ENCODE assay signal across 14 mouse cellular contexts in the genomic region with DNA sequence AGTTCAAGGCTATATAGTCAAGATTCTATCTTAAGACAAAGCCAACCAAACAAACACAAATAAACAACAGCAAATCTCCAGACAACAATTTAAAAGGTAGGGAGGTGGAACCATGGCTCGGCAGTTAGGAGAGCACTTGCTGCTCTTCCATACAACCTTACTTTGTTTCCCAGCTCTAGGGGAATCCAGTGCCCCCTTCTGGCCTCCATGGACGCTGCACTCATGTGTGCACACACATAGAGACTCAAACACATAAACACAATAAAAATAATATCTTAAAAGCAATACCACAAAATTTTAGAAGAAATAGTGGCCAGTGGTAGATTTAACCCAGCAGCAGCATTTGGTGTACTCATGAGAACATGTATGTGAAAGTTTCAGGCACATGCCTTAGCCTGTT. TPM values are rescaled to one million over a fixed set of nuclear protein-coding genes. Genes with fewer than 3 reads are reported as not detected.
DNase-seq lines count a peak whose midpoint lies in the region; ATAC-seq and TF ChIP-seq lines count a peak whose summit lies in the region.
"Had no signal": no experiment of that assay in that cellular context is flagged by ENCODE, and none has a peak within 500 bp of the region (broad histone marks: within the 10 kb centered on the region; RNA-seq: fewer than 3 reads in every experiment).

No protein-coding gene starts in this region.

- no peak overlapping the region for H3K27ac ChIP-seq in embryonic facial prominence, embryonic 11.5 days (replicated peaks; ENCODE audit: low read depth, low read length)
- no peak overlapping the region for H3K27ac ChIP-seq in embryonic facial prominence, embryonic 10.5 days (replicated peaks)
- H3K27ac ChIP-seq: macrophage had no signal

- H3K4me3 ChIP-seq in embryonic facial prominence, embryonic 11.5 days (ENCODE audit: low read depth, low read length): no peak overlapping the region
- no peak overlapping the region for H3K4me3 ChIP-seq in embryonic facial prominence, embryonic 10.5 days

- peak; percentile 0 for DNase-seq in embryonic facial prominence, embryonic 11.5 days (ENCODE audit: low spot score)
- no peak for DNase-seq in embryonic facial prominence, embryonic 10.5 days (ENCODE audit: low spot score)
- DNase-seq in kidney, postnatal 14 days: peak; percentile 26
- DNase-seq in kidney, adult 11 months: no peak
- peak; percentile 11 for DNase-seq in 3T3-L1 (ENCODE audit: low read depth, low spot score)
- DNase-seq in brain, embryonic 14.5 days (ENCODE audit: low read depth): peak; percentile 2
- no peak for DNase-seq in adrenal gland, postnatal 25 days
- no peak for DNase-seq in Muller cell, postnatal 12 days (ENCODE audit: inconsistent ontology term)
- DNase-seq: adrenal gland, postnatal 10 days; cerebellum, postnatal 25 days; left cerebral cortex, postnatal 4 days had no signal

- no peak for ATAC-seq in embryonic facial prominence, embryonic 11.5 days (replicated peaks; ENCODE audit: insufficient number of reproducible peaks, low FRiP score, low TSS enrichment, low read depth)

- H3K4me2 ChIP-seq in embryonic facial prominence, embryonic 11.5 days (ENCODE audit: low read depth, low read length): no peak overlapping the region

- TF ChIP-seq CTCF in brain, embryonic 14.5 days (IDR thresholded peaks at IDR 0.05; ENCODE audit: borderline replicate concordance, extremely low read depth, insufficient read depth, insufficient read length): peak; percentile 14; the same call in 1 of the 2 replicates

- H3K9ac ChIP-seq in embryonic facial prominence, embryonic 11.5 days (replicated peaks; ENCODE audit: low read length): no peak overlapping the region

- H3K4me1 ChIP-seq in embryonic facial prominence, embryonic 11.5 days (ENCODE audit: control insufficient read depth, insufficient read depth, low read length): no peaks in the 10 kb centered on the region
- no peaks in the 10 kb centered on the region for H3K4me1 ChIP-seq in embryonic facial prominence, embryonic 10.5 days

- no peaks in the 10 kb centered on the region for H3K27me3 ChIP-seq in embryonic facial prominence, embryonic 11.5 days (ENCODE audit: control insufficient read depth, insufficient read depth, low read length)
- H3K27me3 ChIP-seq in embryonic facial prominence, embryonic 10.5 days (replicated peaks; ENCODE audit: low read depth, poor library complexity, severe bottlenecking): no peaks in the 10 kb centered on the region

- H3K36me3 ChIP-seq in embryonic facial prominence, embryonic 11.5 days (replicated peaks; ENCODE audit: control insufficient read depth, insufficient read depth, low read depth, low read length): no peaks in the 10 kb centered on the region
- no peaks in the 10 kb centered on the region for H3K36me3 ChIP-seq in embryonic facial prominence, embryonic 10.5 days (replicated peaks)

- no peak for TF ChIP-seq POLR2A in brain, embryonic 14.5 days (IDR thresholded peaks at IDR 0.05; ENCODE audit: borderline replicate concordance, extremely low read depth, insufficient read depth, insufficient read length, poor library complexity, severe bottlenecking)

- 62% methylated on average over 2 of the region's 2 CpGs for WGBS in embryonic facial prominence, embryonic 11.5 days
- WGBS in embryonic facial prominence, embryonic 10.5 days: 65% methylated on average over 2 of the region's 2 CpGs

- H3K9me3 ChIP-seq in embryonic facial prominence, embryonic 11.5 days (replicated peaks; ENCODE audit: control insufficient read depth, low read length): peaks cover 43% of the 10 kb centered on the region
- peaks cover 40% of the 10 kb centered on the region for H3K9me3 ChIP-seq in embryonic facial prominence, embryonic 10.5 days

RNA-seq across cellular contexts. Expression of a gene that starts 5.4 kb away (rescaled TPM):
- polyA plus RNA-seq in embryonic facial prominence, embryonic 11.5 days (2014; fragmentation: Nextera tagmentation; extraction: Ambion mirVana): not detected in 2 replicates
- polyA plus RNA-seq in embryonic facial prominence, embryonic 10.5 days (2016; fragmentation: Nextera tagmentation; extraction: Ambion mirVana): not detected in 2 replicates
- 0.14 and 0.15 TPM in 2 replicates for polyA plus RNA-seq in brain, embryonic 14.5 days (2012; rRNA removed)
- 27.4 and 28.3 TPM in 2 replicates for total RNA-seq in adrenal gland, postnatal 25 days (2021)
- polyA plus RNA-seq: heart, embryonic 14.5 days; macrophage had no signal

RNA-seq across cellular contexts. Expression of a gene that starts 9.6 kb away (rescaled TPM):
- polyA plus RNA-seq in embryonic facial prominence, embryonic 11.5 days (2014; fragmentation: Nextera tagmentation; extraction: Ambion mirVana): 1.00 and 1.7 TPM in 2 replicates
- 1.0 and 1.1 TPM in 2 replicates for polyA plus RNA-seq in embryonic facial prominence, embryonic 10.5 days (2016; fragmentation: Nextera tagmentation; extraction: Ambion mirVana)
- polyA plus RNA-seq in brain, embryonic 14.5 days (2012; rRNA removed): 0.04 and 0.14 TPM in 2 replicates
- total RNA-seq in adrenal gland, postnatal 25 days (2021): 0.33 TPM in 1 of 2 replicates, not detected in the other

RNA-seq across cellular contexts. Expression of a gene that starts 11.6 kb away (rescaled TPM):
- polyA plus RNA-seq in embryonic facial prominence, embryonic 11.5 days (2014; fragmentation: Nextera tagmentation; extraction: Ambion mirVana): 12.0 and 16.3 TPM in 2 replicates
- 10.6 and 12.2 TPM in 2 replicates for polyA plus RNA-seq in embryonic facial prominence, embryonic 10.5 days (2016; fragmentation: Nextera tagmentation; extraction: Ambion mirVana)
- polyA plus RNA-seq in brain, embryonic 14.5 days (2012; rRNA removed): 9.8 and 12.6 TPM in 2 replicates
- 3.4 and 5.9 TPM in 2 replicates for total RNA-seq in adrenal gland, postnatal 25 days (2021)
- polyA plus RNA-seq: macrophage had no signal

RNA-seq across cellular contexts. Expression of a gene that starts 16.7 kb away (rescaled TPM):
- not detected in 2 replicates for polyA plus RNA-seq in embryonic facial prominence, embryonic 11.5 days (2014; fragmentation: Nextera tagmentation; extraction: Ambion mirVana)
- not detected in 2 replicates for polyA plus RNA-seq in embryonic facial prominence, embryonic 10.5 days (2016; fragmentation: Nextera tagmentation; extraction: Ambion mirVana)
- polyA plus RNA-seq in brain, embryonic 14.5 days (2012; rRNA removed): 0.05 TPM in 1 of 2 replicates, not detected in the other
- 0.21 TPM in 1 of 2 replicates, not detected in the other for total RNA-seq in adrenal gland, postnatal 25 days (2021)
- polyA plus RNA-seq: heart, embryonic 14.5 days had no signal

RNA-seq across cellular contexts. Expression of a gene that starts 51.3 kb away (rescaled TPM):
- 0.13 TPM in 1 of 2 replicates, not detected in the other for polyA plus RNA-seq in embryonic facial prominence, embryonic 11.5 days (2014; fragmentation: Nextera tagmentation; extraction: Ambion mirVana)
- polyA plus RNA-seq in embryonic facial prominence, embryonic 10.5 days (2016; fragmentation: Nextera tagmentation; extraction: Ambion mirVana): not detected in 2 replicates
- 0.04 TPM in 1 of 2 replicates, not detected in the other for polyA plus RNA-seq in brain, embryonic 14.5 days (2012; rRNA removed)
- total RNA-seq in adrenal gland, postnatal 25 days (2021): 0.58 TPM in 1 of 2 replicates, not detected in the other
- polyA plus RNA-seq: heart, embryonic 14.5 days; large intestine, adult 2 months; macrophage had no signal

Comparison
In these comparisons a context has a peak if more than half of its experiments do, and no peak if none do; other contexts are left out.
1. DNase-seq: peak in embryonic facial prominence, embryonic 11.5 days (single experiment), kidney, postnatal 14 days (single experiment), 3T3-L1 (single experiment) and brain, embryonic 14.5 days (single experiment); none in embryonic facial prominence, embryonic 10.5 days (single experiment), kidney, adult 11 months (single experiment), adrenal gland, postnatal 25 days (single experiment) and Muller cell, postnatal 12 days (single experiment).